Mouse (Mus musculus) forebrain, embryonic 11.5 days (tissue): ENCODE data around the gene Rp9. TPM values are rescaled to one million over a fixed set of nuclear protein-coding genes. Genes with fewer than 3 reads are reported as not detected.

ENCODE experiments used
- ATAC-seq: fragments of 200-750 bp; cut with Nextera tagmentation; replicated peaks from 2 replicates; pipeline ENCODE4 v1.8.0; 2017; ENCODE audit warnings: moderate TSS enrichment; ENCODE audit not compliant: low FRiP score
- DNase-seq: peaks from one replicate; pipeline ENCODE4 v3.0.0-alpha.2; 2017; ENCODE audit warnings: low spot score
- H3K27ac ChIP-seq: fragments of 300-500 bp; sonication (generic); 2 replicates; pipeline ENCODE4 v1.5.1; 2014; ENCODE audit warnings: low read depth, low read length
- H3K27me3 ChIP-seq: fragments of 300-500 bp; sonication (generic); 2 replicates; pipeline ENCODE4 v1.6.1; 2014; ENCODE audit warnings: mild to moderate bottlenecking, low read length, mixed read lengths; ENCODE audit not compliant: control insufficient read depth, insufficient read depth
- H3K36me3 ChIP-seq: fragments of 300-500 bp; sonication (generic); 2 replicates; pipeline ENCODE4 v1.6.1; 2014; ENCODE audit warnings: mild to moderate bottlenecking, low read length, moderate library complexity, mixed read lengths; ENCODE audit not compliant: control insufficient read depth, insufficient read depth
- H3K4me1 ChIP-seq: fragments of 300-500 bp; sonication (generic); replicated peaks from 2 replicates; pipeline ENCODE4 v1.6.1; 2014; ENCODE audit warnings: low read length, mixed read lengths; ENCODE audit not compliant: control insufficient read depth, insufficient read depth
- H3K4me2 ChIP-seq: fragments of 300-500 bp; sonication (generic); 2 replicates; pipeline ENCODE4 v1.6.1; 2014; ENCODE audit warnings: low read depth, mild to moderate bottlenecking, low read length, moderate library complexity, mixed read lengths; ENCODE audit not compliant: severe bottlenecking
- H3K4me3 ChIP-seq: fragments of 300-500 bp; sonication (generic); 2 replicates; pipeline ENCODE4 v1.5.1; 2014; ENCODE audit warnings: low read depth, low read length
- H3K9ac ChIP-seq: fragments of 300-500 bp; sonication (generic); 2 replicates; pipeline ENCODE4 v1.6.1; 2014; ENCODE audit warnings: low read length
- H3K9me3 ChIP-seq: fragments of 300-500 bp; sonication (generic); 2 replicates; pipeline ENCODE4 v1.6.1; 2016; ENCODE audit warnings: low read length, mixed read lengths; ENCODE audit not compliant: control insufficient read depth
- WGBS: fragments of 180-500 bp; shearing (Covaris S2); extraction: QIAGEN DNeasy Blood & Tissue Kit; methylation state at CpG from one replicate; pipeline ENCODE4 v1.1.7; 2014; 5-methylcytosine and 5-hydroxymethylcytosine counted together
- polyA plus RNA-seq: library from polyadenylated mRNA; unstranded; fragments of >200 nt; fragmentation: Nextera tagmentation; extraction: Ambion mirVana; gene quantifications from 2 replicates; pipeline ENCODE4 v1.2.1, GENCODE M21; 2014

Gene Rp9
- polyA plus RNA-seq, 1 experiment from 2014 or later: 50.7 TPM

- Histone ChIP-seq H3K9me3 (no peaks in the 10 kb centered on the region), H3K4me1 (peaks cover 4% of the 10 kb centered on the region; the same call in 1 of the 2 replicates), H3K27ac (no peak overlapping the region), H3K4me2 (no peak overlapping the region), H3K9ac (no peak overlapping the region), H3K36me3 (no peaks in the 10 kb centered on the region), H3K4me3 (no peak overlapping the region), H3K27me3 (no peaks in the 10 kb centered on the region)
- DNase-seq (no peak), ATAC-seq (no peak)
- 79% methylated on average over 2 of the region's 2 CpGs for WGBS
Observed at GRCm38 (mm10) chr9:22433221-22433620, 36.3 kb downstream of the Rp9 start.

GRCm38 (mm10) chr9:22430315-22430840, 39.2 kb downstream of the Rp9 start:
- Histone ChIP-seq H3K4me2 (no peak overlapping the region), H3K36me3 (no peaks in the 10 kb centered on the region), H3K27me3 (no peaks in the 10 kb centered on the region), H3K4me1 (peaks cover 4% of the 10 kb centered on the region; the same call in 1 of the 2 replicates), H3K27ac (no peak overlapping the region), H3K9me3 (no peaks in the 10 kb centered on the region), H3K4me3 (no peak overlapping the region), H3K9ac (no peak overlapping the region)
- WGBS: 29% methylated on average over 5 of the region's 5 CpGs
- DNase-seq (no peak), ATAC-seq (no peak)

- Histone ChIP-seq H3K4me2 (no peak overlapping the region), H3K27ac (no peak overlapping the region), H3K4me3 (no peak overlapping the region), H3K4me1 (peaks cover 4% of the 10 kb centered on the region; the same call in 1 of the 2 replicates), H3K9me3 (no peaks in the 10 kb centered on the region), H3K27me3 (no peaks in the 10 kb centered on the region), H3K36me3 (no peaks in the 10 kb centered on the region), H3K9ac (no peak overlapping the region)
- no peak for ATAC-seq
- DNase-seq: no peak
- 54% methylated on average over 15 of the region's 15 CpGs for WGBS
Observed at GRCm38 (mm10) chr9:22429533-22430241, 39.9 kb downstream of the Rp9 start.

- H3K27me3 ChIP-seq: no peaks in the 10 kb centered on the region
- no peak overlapping the region for H3K4me2 ChIP-seq
- no peak overlapping the region for H3K9ac ChIP-seq
- DNase-seq (no peak), ATAC-seq (no peak)
- no peaks in the 10 kb centered on the region for H3K36me3 ChIP-seq
- H3K4me3 ChIP-seq: no peak overlapping the region
- H3K4me1 ChIP-seq: peaks cover 4% of the 10 kb centered on the region; the same call in 1 of the 2 replicates
- H3K9me3 ChIP-seq: no peaks in the 10 kb centered on the region
- H3K27ac ChIP-seq: no peak overlapping the region
- 86% methylated on average over 14 of the region's 14 CpGs for WGBS
Observed at GRCm38 (mm10) chr9:22428666-22429410, 40.7 kb downstream of the Rp9 start.

- H3K9ac ChIP-seq: no peak overlapping the region
- H3K4me2 ChIP-seq: no peak overlapping the region
- H3K4me1 ChIP-seq: peaks cover 4% of the 10 kb centered on the region; the same call in 1 of the 2 replicates
- H3K4me3 ChIP-seq: no peak overlapping the region
- H3K27ac ChIP-seq: no peak overlapping the region
- no peaks in the 10 kb centered on the region for H3K27me3 ChIP-seq
- no peaks in the 10 kb centered on the region for H3K9me3 ChIP-seq
- ATAC-seq: no peak
- H3K36me3 ChIP-seq: no peaks in the 10 kb centered on the region
- 60% methylated on average over 2 of the region's 4 CpGs for WGBS
- no peak for DNase-seq
Observed at GRCm38 (mm10) chr9:22428028-22428665, 41.4 kb downstream of the Rp9 start.

GRCm38 (mm10) chr9:22424719-22425118, 44.8 kb downstream of the Rp9 start:
- no peak overlapping the region for H3K4me2 ChIP-seq
- no peak overlapping the region for H3K9ac ChIP-seq
- no peak overlapping the region for H3K27ac ChIP-seq
- ATAC-seq (no peak), DNase-seq (no peak)
- H3K27me3 ChIP-seq: no peaks in the 10 kb centered on the region
- 92% methylated on average over 4 of the region's 4 CpGs for WGBS
- H3K9me3 ChIP-seq: no peaks in the 10 kb centered on the region
- no peak overlapping the region for H3K4me3 ChIP-seq
- H3K4me1 ChIP-seq: peaks cover under 1% of the 10 kb centered on the region; the same call in 1 of the 2 replicates
- no peaks in the 10 kb centered on the region for H3K36me3 ChIP-seq

- Histone ChIP-seq H3K9me3 (no peaks in the 10 kb centered on the region), H3K36me3 (no peaks in the 10 kb centered on the region), H3K9ac (no peak overlapping the region), H3K27me3 (no peaks in the 10 kb centered on the region), H3K4me1 (no peaks in the 10 kb centered on the region), H3K4me3 (no peak overlapping the region), H3K27ac (no peak overlapping the region), H3K4me2 (no peak overlapping the region)
- WGBS: 88% methylated on average over 10 of the region's 10 CpGs
- no peak for DNase-seq
- ATAC-seq: no peak
Observed at GRCm38 (mm10) chr9:22424196-22424595, 45.3 kb downstream of the Rp9 start.

- H3K4me3 ChIP-seq: no peak overlapping the region
- DNase-seq (no peak), ATAC-seq (no peak)
- no peaks in the 10 kb centered on the region for H3K27me3 ChIP-seq
- H3K9ac ChIP-seq: no peak overlapping the region
- no peaks in the 10 kb centered on the region for H3K36me3 ChIP-seq
- H3K27ac ChIP-seq: no peak overlapping the region
- no peaks in the 10 kb centered on the region for H3K4me1 ChIP-seq
- no peak overlapping the region for H3K4me2 ChIP-seq
- WGBS: 82% methylated on average over 1 of the region's 1 CpGs
- no peaks in the 10 kb centered on the region for H3K9me3 ChIP-seq
Observed at GRCm38 (mm10) chr9:22423507-22423906, 46.0 kb downstream of the Rp9 start.
